Mouse (Mus musculus) myocyte (in vitro differentiated cells): ENCODE data around the gene Fam168a.

Experiments
- CEBPB ChIP-seq: IDR thresholded peaks from 2 replicates; pipeline ENCODE4 v1.6.1; 2011; ENCODE audit warnings: mild to moderate bottlenecking, moderate library complexity; ENCODE audit not compliant: poor library complexity, insufficient read depth, severe bottlenecking
- E2F4 ChIP-seq: IDR thresholded peaks from one replicate; pipeline ENCODE4 v1.6.1; 2011; ENCODE audit warnings: mild to moderate bottlenecking, control low read depth, moderate library complexity; ENCODE audit not compliant: insufficient read depth
- MAX ChIP-seq: IDR thresholded peaks from one replicate; pipeline ENCODE4 v1.6.1; 2011; ENCODE audit warnings: low read depth, mild to moderate bottlenecking, control low read depth
- MYOD1 ChIP-seq, 3 experiments: IDR thresholded peaks; one replicate each; pipeline ENCODE4 v1.6.1; 2011; ENCODE audit warnings: control low read depth in 2 of 3, low read depth in 2 of 3, mild to moderate bottlenecking in 2 of 3, moderate library complexity in 1 of 3; ENCODE audit not compliant: insufficient read length in 2 of 3, control insufficient read depth in 1 of 3
- MYOG ChIP-seq, 3 experiments: IDR thresholded peaks; one replicate each; pipeline ENCODE4 v1.6.1; 2011; ENCODE audit warnings: control low read depth in 2 of 3, low read depth in 2 of 3, mild to moderate bottlenecking in 2 of 3; ENCODE audit not compliant: insufficient read length in 2 of 3, control insufficient read depth in 1 of 3, insufficient read depth in 1 of 3
- POLR2A ChIP-seq: IDR thresholded peaks from one replicate; pipeline ENCODE4 v1.6.1; 2011; ENCODE audit warnings: low read depth, mild to moderate bottlenecking, control low read depth, moderate library complexity; ENCODE audit not compliant: insufficient read length
- POLR2AphosphoS2 ChIP-seq: IDR thresholded peaks from one replicate; pipeline ENCODE4 v1.6.1; 2011; ENCODE audit warnings: low read depth, control low read depth; ENCODE audit not compliant: insufficient read length
- REST ChIP-seq: IDR thresholded peaks from one replicate; pipeline ENCODE4 v1.6.1; 2011; ENCODE audit warnings: mild to moderate bottlenecking, control low read depth, moderate library complexity; ENCODE audit not compliant: insufficient read depth, insufficient read length
- SRF ChIP-seq: IDR thresholded peaks from one replicate; pipeline ENCODE4 v1.6.1; 2011; ENCODE audit warnings: low read depth; ENCODE audit not compliant: control insufficient read depth, insufficient read length
- TCF12 ChIP-seq: IDR thresholded peaks from one replicate; pipeline ENCODE4 v1.6.1; 2011; ENCODE audit warnings: mild to moderate bottlenecking, control low read depth; ENCODE audit not compliant: poor library complexity, insufficient read depth, severe bottlenecking
- TCF3 ChIP-seq: IDR thresholded peaks from one replicate; pipeline ENCODE4 v1.6.1; 2011; ENCODE audit warnings: low read depth, control low read depth; ENCODE audit not compliant: insufficient read length
- USF1 ChIP-seq: IDR thresholded peaks from one replicate; pipeline ENCODE4 v1.6.1; 2011; ENCODE audit warnings: low read depth, mild to moderate bottlenecking, control low read depth, moderate library complexity

DNA sequence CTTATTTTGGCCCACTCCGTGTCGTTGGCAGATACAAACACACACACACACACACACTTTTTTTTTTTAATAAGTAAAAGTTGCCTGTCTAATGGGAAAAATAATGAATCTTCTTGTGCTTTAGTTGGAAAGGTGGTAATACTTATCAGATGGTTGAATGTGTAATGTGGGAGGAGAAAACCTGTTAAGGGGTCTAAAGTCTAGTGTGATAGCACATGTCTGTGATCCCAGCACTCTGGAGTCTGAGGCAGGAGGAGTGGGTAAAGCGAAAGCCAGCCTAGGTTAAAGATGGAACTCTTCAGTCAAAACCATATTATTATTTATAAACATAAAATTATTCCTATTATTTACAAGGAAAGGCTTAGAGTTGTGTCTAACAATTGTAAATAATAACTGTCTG, 61.6 kb downstream of the Fam168a start:
- TF ChIP-seq POLR2A, result no peak
- no peak for TF ChIP-seq MYOG (IDR thresholded peaks at IDR 0.05; ENCODE audit: control insufficient read depth in 1 of 3, insufficient read depth in 1 of 3, insufficient read length in 2 of 3, low read depth in 2 of 3)
- TF ChIP-seq TCF12, result no peak
- TF ChIP-seq E2F4, result no peak
- TF ChIP-seq CEBPB, result no peak
- no peak for TF ChIP-seq USF1
- no peak for TF ChIP-seq TCF3
- no peak for TF ChIP-seq SRF
- TF ChIP-seq MYOD1 (IDR thresholded peaks at IDR 0.05; ENCODE audit: control insufficient read depth in 1 of 3, insufficient read length in 2 of 3, low read depth in 2 of 3), result no peak
- no peak for TF ChIP-seq MAX
- no peak for TF ChIP-seq POLR2AphosphoS2
- TF ChIP-seq REST, result no peak
